Mouse (Mus musculus) T-cell, adult 66 days (primary cell): ENCODE measurements around the gene Atg101. TPM values are rescaled to one million over a fixed set of nuclear protein-coding genes. Genes with fewer than 3 reads are reported as not detected.

Source experiments
- total RNA-seq, 2 experiments: library from RNA; stranded (reverse); gene quantifications; 3 replicates in 1 of 2; 4 replicates in 1 of 2; pipeline ENCODE4 v1.2.4; 2023

The Atg101 gene
- total RNA-seq: 10 to 100 TPM; 54.3 to 69.0 TPM

GRCm38 (mm10) chr15:101283911-101284750, at the start of gene Atg101:
TSS of gene Atg101 (plus strand) at chr15:101284272.

DNA sequence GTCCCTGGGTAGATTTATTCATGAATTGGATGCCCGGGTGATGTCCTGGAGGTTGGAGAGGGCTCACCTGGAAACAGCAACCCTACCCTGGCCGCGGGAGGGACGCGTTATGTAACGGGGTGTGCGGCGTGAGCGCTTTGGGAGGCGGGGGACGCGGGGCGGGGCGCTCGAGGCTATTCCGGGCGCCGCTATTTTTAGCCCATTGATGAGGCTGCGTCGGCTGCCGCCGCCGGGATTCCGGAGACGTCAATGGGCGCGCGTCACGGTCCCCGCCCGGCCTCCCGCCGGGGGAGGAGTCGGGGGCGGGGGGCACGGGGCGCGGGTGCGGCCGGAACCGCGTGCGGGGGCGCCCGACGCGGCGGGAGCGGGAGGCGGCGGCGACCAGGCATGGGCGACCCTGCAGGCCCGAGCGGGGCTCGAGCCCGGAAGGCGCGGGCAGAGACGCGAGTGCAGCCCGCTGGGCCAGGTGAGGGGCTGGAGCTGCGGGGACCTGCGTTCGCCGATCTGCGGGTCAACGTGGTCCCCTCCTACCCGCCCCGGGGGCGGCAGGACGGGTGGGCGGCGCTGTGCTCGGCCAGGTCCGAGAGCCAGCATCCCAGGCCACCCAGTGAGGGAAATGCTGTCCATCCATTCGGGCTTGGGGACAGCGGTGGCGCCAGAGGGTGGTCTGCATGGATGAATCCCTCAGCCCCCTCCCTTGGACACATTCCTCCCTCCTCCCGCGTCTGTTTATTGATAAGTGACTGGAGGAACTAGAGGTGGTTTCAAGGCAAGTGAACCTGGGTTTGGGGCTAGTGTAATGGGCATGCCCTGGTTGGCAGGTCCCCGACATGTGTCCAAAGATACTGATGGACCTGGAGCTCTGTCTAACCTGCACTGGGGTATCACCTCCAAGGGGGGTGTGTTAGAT, 29.9 kb upstream of the Atg101 start, which contains the start of gene Nr4a1:
TSS of gene Nr4a1 (plus strand) at position 384 of the 910 bp plus-strand sequence.

DNA sequence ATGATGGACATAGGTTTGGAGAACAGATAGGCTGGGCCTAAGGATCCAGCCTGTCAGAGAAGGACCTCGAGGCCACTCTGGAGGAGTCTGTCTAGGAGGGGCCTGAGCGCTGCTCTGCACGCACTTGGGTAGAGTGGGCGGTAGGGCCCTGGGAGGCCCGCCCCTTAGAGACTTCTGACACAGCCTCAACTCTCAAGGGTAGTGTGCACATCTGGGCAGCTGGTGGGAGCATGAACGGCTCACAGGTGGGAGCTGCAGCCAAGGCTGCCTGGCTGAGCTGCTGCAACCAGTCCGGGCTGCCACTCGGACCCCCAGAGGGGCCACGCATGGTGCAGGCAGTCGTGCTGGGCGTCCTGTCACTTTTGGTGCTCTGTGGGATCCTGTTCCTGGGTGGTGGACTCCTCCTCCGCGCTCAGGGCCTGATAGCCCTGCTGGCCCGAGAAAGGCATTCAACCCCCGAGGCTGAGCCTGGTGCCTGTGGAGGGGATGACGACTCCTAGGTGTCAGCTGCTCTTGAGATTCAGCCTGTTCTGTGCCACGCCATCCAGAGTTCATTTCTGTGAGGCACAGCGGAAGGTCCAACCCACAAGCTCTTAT, 9.1 kb downstream of the Atg101 start, which contains the start of gene 6030408B16Rik:
TSS of gene 6030408B16Rik (plus strand) at position 188 of the 597 bp plus-strand sequence.

Other genes with a start within 250 kb of the Atg101 start
- not detected for gene Gm47841, start 236.9 kb upstream of the Atg101 start, total RNA-seq
- gene Fignl2, start 205.7 kb upstream of the Atg101 start, total RNA-seq: not detected
- not detected for gene Ankrd33, start 168.5 kb upstream of the Atg101 start, total RNA-seq
- gene Acvrl1, start 155.8 kb upstream of the Atg101 start, total RNA-seq: 10 to 100 TPM; 14.5 to 18.4 TPM
- 10 to 100 TPM; 35.1 TPM for gene Acvr1b, start 110.2 kb upstream of the Atg101 start, total RNA-seq
- gene Grasp, start 60.1 kb upstream of the Atg101 start, total RNA-seq: 1 to 10 TPM; 5.5 to 5.7 TPM
- gene Nr4a1, start 30.0 kb upstream of the Atg101 start, total RNA-seq: 10 to 100 TPM; 69.2 to 71.1 TPM
- gene 6030408B16Rik, start 8.9 kb downstream of the Atg101 start, total RNA-seq: 1 to 10 TPM in 1 of 2 experiments, under 1 TPM in 1; 0.50 to 1.1 TPM
- not detected for gene Krt80, start 85.9 kb downstream of the Atg101 start, total RNA-seq
- gene Krt7, start 126.8 kb downstream of the Atg101 start, total RNA-seq: not detected
- not detected for gene Krt87, start 154.5 kb downstream of the Atg101 start, total RNA-seq
- gene Krt88, start 163.5 kb downstream of the Atg101 start, total RNA-seq: not detected
- not detected for gene Krt81, start 179.5 kb downstream of the Atg101 start, total RNA-seq
- not detected for gene Krt86, start 189.2 kb downstream of the Atg101 start, total RNA-seq
- gene Krt83, start 207.2 kb downstream of the Atg101 start, total RNA-seq: under 1 TPM; 0.55 to 0.95 TPM
- not detected for gene Gm49425, start 233.0 kb downstream of the Atg101 start, total RNA-seq
- not detected for gene Krt84, start 248.5 kb downstream of the Atg101 start, total RNA-seq